Mouse (Mus musculus): ENCODE results near the gene Galnt14.
A peak's percentile ranks its signal among the peaks of the same experiment; 100 is the strongest.

Gene Galnt14

DNA sequence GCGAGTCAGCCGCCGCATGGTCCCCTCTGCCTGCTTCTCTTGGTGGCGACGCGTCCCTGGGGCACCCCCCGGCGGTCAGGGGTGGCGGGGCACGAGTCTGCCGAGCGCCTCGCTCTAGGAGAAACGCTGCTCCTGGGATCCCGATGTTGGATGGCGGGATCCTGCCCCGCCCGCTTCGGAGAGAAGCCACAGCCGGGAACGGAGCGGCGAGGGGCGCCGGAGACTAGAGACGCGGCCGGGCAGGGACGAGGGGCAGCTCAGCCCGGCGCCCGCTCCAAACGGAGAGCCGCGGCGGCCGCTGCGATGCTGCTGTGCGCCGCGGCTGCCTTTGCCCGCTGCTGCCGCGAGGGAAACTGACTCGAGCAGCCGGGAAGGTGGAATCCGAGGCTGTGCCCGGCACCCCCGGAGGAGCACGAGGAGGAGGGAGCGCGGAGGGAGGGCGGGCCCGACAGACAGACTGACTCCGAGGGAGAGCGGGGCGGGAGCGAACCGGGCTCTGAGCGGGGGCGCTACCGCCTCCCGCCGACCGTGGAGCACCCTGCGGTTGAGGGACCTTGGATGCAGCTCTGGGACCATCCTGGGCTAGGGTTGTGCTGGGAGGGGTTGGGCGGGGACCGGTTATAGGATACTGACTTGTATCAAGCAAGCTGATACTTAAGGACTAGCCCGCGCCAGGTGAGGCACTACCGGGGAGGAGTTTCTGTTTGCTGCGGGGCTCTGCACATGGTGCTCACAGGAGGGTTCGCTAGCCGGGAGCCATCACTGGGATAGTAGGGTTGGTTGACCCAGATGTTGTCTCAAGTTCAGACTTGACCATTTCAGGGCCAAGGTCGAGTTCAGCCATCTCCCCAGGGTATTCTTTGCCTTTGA, at the start of gene Galnt14:
Gene Galnt14 (minus strand): TSS at position 412 of the 870 bp plus-strand sequence.
- no peak for DNase-seq (ENCODE audit: low read depth in 1 of 2, low spot score in 2 of 2)

- DNase-seq (ENCODE audit: low read depth in 1 of 2, low spot score in 2 of 2): peak; percentile 5 to 21
Measured at GRCm38 (mm10) chr17:73743681-73744311, 33.5 kb upstream of the Galnt14 start.

GRCm38 (mm10) chr17:73723885-73724682, 13.8 kb upstream of the Galnt14 start:
- DNase-seq (ENCODE audit: low read depth in 1 of 2, low spot score in 2 of 2): no peak

- no peak for DNase-seq (ENCODE audit: low read depth in 1 of 2, low spot score in 2 of 2)
Measured at GRCm38 (mm10) chr17:73719021-73719748, 8.9 kb upstream of the Galnt14 start.

GRCm38 (mm10) chr17:73716684-73717083, 6.4 kb upstream of the Galnt14 start:
- no peak for DNase-seq (ENCODE audit: low read depth in 1 of 2, low spot score in 2 of 2)

DNA sequence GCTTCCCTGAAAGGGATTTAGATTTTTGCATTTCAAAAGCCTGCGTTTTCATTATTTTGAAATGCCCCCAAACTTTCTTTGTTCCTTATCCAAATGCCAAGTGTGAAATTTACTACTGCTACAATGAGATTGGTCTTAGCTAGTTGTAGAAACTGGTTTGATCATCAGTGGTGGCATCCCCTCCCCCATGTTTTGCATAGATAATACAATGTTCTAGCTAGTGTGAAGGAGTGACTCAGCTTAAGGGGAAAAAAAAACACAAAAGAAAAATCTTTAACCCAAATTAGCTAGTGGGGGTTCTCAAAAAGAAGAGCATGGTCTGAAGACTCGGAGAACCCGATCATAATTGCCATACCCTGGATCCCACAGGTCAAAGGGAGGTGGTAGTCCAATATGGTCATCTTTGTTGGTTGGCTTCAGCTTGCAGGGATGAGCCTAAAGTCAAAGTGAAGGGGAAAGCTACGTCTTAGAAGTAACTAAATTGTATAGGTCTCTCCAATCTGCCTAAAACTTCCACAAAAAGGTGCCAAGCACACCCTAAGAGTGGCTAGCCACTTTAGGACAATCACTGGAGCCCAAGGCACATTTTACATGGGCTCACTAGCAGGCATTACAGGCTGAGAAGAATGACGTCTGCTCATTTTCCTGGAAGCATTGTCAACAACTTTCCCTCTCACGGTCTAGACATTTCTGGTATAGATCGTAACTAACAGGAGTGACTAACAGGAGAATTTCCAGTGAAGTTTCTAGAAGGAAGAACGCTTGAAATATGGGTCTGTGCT, 4.4 kb upstream of the Galnt14 start:
- no peak for DNase-seq (ENCODE audit: low read depth in 1 of 2, low spot score in 2 of 2)

DNA sequence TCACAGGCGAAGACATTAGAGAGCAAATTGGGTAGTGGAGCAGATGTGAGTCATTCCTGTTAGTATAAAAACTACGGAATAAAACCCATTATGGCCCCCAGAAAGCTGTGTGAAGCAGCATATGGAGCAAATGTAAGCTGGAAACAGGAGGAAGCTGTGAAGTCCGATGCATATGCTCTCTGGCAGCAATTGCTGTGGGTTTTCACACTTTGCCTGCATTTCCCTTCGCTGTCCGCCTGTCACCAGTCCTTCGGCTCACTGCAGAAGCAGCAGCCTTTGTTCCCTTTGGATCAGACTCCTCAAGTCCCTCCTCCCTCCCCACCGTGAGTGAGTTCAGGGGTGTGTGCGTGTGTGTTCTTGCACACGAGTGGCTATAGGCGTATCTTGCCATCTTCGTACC, 3.1 kb upstream of the Galnt14 start:
- DNase-seq (ENCODE audit: low read depth in 1 of 2, low spot score in 2 of 2): no peak

- DNase-seq (ENCODE audit: low read depth in 1 of 2, low spot score in 2 of 2): no peak
Measured at GRCm38 (mm10) chr17:73711919-73712318, 1.7 kb upstream of the Galnt14 start.

- DNase-seq (ENCODE audit: low read depth in 1 of 2, low spot score in 2 of 2): no peak
Measured at GRCm38 (mm10) chr17:73709131-73710041, 867 bp downstream of the Galnt14 start.

DNA sequence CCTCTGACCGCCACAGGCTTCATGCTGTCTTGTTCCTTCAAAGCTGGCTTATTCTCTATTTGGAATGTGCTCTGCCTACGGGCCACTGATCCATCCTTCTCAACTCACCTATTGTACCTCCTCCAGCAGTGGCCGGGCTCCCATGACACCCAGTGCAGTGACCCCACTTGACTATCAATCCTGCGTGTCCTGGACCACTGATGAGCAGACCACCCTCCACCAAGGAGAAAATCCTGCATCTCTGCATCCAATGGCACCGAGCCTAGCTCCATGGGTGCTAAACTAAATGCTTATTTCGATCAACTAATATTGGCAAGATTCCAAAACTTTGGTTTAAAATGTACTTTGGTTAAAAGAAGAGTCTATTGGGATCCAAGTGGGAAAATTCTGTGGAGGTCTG, 1.8 kb downstream of the Galnt14 start:
- DNase-seq (ENCODE audit: low read depth in 1 of 2, low spot score in 2 of 2): no peak

DNA sequence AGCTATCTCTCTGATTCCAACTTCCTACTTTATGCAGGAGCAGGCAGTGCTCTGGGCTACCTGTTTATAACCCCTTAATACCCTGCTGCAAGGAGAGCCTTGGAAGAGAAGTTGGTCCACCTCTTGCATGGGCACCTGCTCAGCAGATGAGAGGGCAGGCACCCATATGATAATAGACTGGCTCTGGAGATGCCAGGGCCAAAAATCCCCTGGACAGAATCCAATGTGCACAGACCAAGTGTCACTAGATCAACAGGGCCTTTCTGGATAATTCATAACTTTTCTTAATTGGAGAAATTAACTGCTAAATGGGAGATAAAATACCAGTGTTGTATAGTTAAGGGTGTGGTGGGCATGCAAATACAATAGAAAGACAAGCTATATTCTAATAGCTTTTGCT, 6.7 kb downstream of the Galnt14 start:
- DNase-seq (ENCODE audit: low read depth in 1 of 2, low spot score in 2 of 2): no peak

DNA sequence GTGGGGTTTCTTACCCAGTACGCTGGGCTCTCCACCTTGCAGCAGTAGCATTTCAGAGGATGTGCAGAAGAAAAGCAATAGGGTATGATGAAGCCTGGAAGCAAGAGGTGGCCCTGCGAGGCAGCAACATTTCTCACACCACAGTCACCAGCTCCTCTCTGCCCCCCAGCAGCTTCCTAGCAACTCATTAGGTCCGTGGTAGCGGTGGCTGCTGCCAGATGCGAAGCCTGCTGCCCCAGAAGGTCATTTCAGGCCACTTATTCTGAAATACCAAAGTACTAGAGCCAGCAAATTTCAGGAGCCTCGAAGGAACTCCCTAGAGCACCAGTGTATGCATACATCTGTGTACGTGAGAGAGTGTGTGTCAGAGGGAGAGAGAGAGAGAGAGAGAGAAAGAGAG, 9.2 kb downstream of the Galnt14 start:
- no peak for DNase-seq (ENCODE audit: low read depth in 1 of 2, low spot score in 2 of 2)

DNA sequence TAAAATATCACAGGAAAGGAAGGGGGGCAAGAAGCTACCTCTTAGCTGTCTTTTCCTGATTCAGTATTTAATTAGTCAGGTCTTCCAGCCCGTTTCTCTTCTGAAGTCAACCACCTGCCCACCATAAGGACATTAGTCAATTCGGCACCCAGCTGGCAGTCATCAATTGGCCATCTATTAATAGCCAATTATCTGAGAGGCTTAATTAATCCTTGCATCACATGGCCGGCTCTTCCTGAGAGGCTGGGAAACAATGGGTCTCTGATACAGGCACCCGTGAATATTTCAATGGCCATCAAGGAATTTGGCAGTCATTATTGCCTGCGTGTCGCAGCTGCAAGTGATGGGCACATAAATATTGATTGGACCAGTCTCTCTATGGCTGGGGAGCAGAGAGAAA, 10.4 kb downstream of the Galnt14 start:
- DNase-seq (ENCODE audit: low read depth in 1 of 2, low spot score in 2 of 2): no peak

DNA sequence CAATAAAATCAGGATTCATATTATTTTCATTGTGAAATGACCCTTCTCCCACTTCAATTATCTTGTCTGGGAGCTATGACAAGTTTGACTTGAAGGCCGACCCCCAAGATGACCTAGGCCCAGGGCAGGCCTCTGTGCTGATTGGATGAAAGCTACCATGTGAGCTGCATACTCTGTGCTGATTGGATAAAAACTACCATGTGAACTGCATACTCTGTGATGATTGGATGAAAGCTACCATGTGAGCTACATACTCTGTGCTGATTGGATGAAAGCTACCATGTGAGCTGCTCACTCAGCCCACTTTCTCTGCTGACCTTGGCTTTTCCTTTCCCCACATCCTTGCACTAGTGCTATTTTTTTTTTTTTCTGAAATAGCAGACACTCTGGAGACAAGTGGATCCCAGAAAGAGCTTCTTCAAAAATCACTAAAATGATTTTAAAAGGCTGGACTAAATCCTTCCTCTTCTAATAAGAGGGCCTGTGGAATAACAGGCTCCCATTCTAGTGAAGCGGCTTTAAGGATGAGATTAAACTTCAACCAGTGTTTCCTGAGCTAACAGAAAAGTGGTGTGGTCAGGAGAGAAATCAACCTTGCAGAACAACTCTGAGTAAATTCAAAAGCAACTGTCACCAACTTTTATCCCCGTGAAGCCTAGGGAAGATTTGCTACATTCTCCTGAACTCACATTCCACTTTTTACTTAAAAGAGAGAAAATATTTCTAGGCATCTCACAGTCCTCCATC, 15.9 kb downstream of the Galnt14 start:
- DNase-seq (ENCODE audit: low read depth in 1 of 2, low spot score in 2 of 2): no peak

GRCm38 (mm10) chr17:73688261-73688660, 22.0 kb downstream of the Galnt14 start:
- no peak for DNase-seq (ENCODE audit: low read depth in 1 of 2, low spot score in 2 of 2)

GRCm38 (mm10) chr17:73686292-73686691, 24.0 kb downstream of the Galnt14 start:
- DNase-seq (ENCODE audit: low read depth in 1 of 2, low spot score in 2 of 2): no peak

- DNase-seq (ENCODE audit: low read depth in 1 of 2, low spot score in 2 of 2): no peak
Measured at GRCm38 (mm10) chr17:73684746-73685145, 25.5 kb downstream of the Galnt14 start.

DNA sequence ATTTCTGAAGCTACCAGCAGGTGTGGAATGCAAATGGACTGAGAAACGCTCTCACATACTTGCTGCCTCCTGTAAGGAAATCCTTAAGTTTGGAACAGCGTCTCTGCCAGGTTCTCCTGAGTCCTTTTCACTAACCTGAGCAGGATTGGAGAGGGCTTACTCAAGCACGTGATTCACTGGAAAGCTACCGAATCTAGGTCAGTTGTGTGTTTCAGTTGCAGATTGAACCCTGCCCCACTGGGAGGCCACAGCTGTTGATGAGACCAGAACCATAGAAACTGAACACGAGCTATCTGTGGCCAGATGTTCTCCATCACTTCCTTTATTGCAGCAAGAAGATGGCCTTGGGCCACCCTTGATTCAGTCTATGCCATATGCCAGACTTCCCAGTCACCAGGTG, 38.3 kb downstream of the Galnt14 start:
- DNase-seq (ENCODE audit: low read depth in 1 of 2, low spot score in 2 of 2): no peak

GRCm38 (mm10) chr17:73670048-73670447, 40.2 kb downstream of the Galnt14 start:
- DNase-seq (ENCODE audit: low read depth in 1 of 2, low spot score in 2 of 2): no peak
